In the genomic region with DNA sequence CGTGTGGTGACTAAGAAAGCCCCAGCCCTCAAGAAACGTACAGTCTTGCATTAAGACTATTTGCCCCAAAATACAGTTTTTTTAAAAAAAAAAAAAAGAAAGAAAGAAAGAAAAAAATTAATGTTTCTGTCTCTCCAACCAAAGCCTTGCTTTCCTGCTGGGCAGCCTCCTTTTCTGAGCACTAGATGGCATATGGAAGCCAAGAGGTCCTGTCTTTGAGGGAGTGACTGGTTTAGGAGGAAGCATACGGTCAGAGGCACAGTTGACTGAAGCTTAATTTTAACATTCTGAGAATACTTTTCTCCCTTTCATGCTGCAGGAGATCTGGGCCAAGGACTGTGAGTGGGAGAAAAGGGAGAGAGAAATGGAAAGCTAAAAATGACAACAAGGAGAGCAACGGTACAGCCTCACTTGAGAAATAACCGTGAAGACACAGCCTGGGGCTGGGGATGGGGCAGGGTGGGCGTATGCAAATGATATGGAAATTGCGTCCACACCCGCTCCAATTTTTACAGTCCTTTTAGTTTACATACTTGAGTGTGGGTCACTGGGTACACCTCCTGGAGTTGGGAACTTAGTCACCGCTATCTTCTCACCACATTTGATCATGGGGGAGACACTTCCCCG, we compare ENCODE assay signal across 8 mouse cellular contexts.
DNase-seq lines count a peak whose midpoint lies in the region; ATAC-seq lines count a peak whose summit lies in the region.

No protein-coding gene starts in this region.

- no peak overlapping the region for H3K4me3 ChIP-seq in midbrain, embryonic 15.5 days

- ATAC-seq in frontal cortex, adult (ENCODE audit: low TSS enrichment) = peak; percentile 83
- ATAC-seq in granulocyte monocyte progenitor cell, adult 5-6 weeks (replicated peaks; ENCODE audit: poor library complexity, severe bottlenecking) = peak; percentile 62
- ATAC-seq in midbrain, embryonic 15.5 days (replicated peaks) = no peak

- H3K9ac ChIP-seq in midbrain, embryonic 15.5 days = no peak overlapping the region

- no peaks in the 10 kb centered on the region for H3K9me3 ChIP-seq in midbrain, embryonic 15.5 days

- H3K27ac ChIP-seq in midbrain, embryonic 15.5 days = no peak overlapping the region

- no peaks in the 10 kb centered on the region for H3K36me3 ChIP-seq in midbrain, embryonic 15.5 days (replicated peaks)

- H3K27me3 ChIP-seq in midbrain, embryonic 15.5 days (replicated peaks) = no peaks in the 10 kb centered on the region

- DNase-seq in frontal cortex, postnatal 25 days (ENCODE audit: low spot score in 2 of 2) = no peak
- DNase-seq in MN1 (ENCODE audit: low spot score) = peak; percentile 39
- peak; percentile 60 for DNase-seq in left cerebral cortex, adult 11 months (ENCODE audit: low spot score)
- DNase-seq in gastrocnemius, adult 8-10 months (ENCODE audit: low spot score in 2 of 2) = no peak
- DNase-seq in cerebellum, adult 9-10 months = no peak

- WGBS in midbrain, embryonic 15.5 days = 57% methylated on average over 10 of the region's 10 CpGs

- H3K4me2 ChIP-seq in midbrain, embryonic 15.5 days = peak overlapping the region; percentile 6; the same call in 1 of the 2 replicates

- no peaks in the 10 kb centered on the region for H3K4me1 ChIP-seq in midbrain, embryonic 15.5 days

Comparison
In these comparisons a context has a peak if more than half of its experiments do, and no peak if none do; other contexts are left out.
1. DNase-seq: peak in MN1 (single experiment) and left cerebral cortex, adult 11 months (single experiment); none in frontal cortex, postnatal 25 days (0 of 2), gastrocnemius, adult 8-10 months (0 of 2) and cerebellum, adult 9-10 months (single experiment).